Mouse (Mus musculus) ES-Bruce4 (cell line): ENCODE data around the gene Tnfrsf1a. TPM values are rescaled to one million over a fixed set of nuclear protein-coding genes. Genes with fewer than 3 reads are reported as not detected.

Experiments
- H3K27ac ChIP-seq: 2 replicates; pipeline ENCODE4 v1.5.1; 2012; ENCODE audit warnings: low read length, inconsistent platforms; ENCODE audit not compliant: insufficient read depth
- H3K27me3 ChIP-seq: 2 replicates; pipeline ENCODE4 v1.6.1; 2012; ENCODE audit warnings: mild to moderate bottlenecking, low read length, inconsistent platforms; ENCODE audit not compliant: control insufficient read depth, poor library complexity, insufficient read depth, severe bottlenecking
- H3K36me3 ChIP-seq: 2 replicates; pipeline ENCODE4 v1.6.1; 2012; ENCODE audit warnings: inconsistent platforms, mild to moderate bottlenecking, low read length, moderate library complexity; ENCODE audit not compliant: control insufficient read depth, poor library complexity, insufficient read depth, severe bottlenecking
- H3K4me1 ChIP-seq: one replicate; pipeline ENCODE4 v1.8.1; 2011; ENCODE audit warnings: low read length; ENCODE audit not compliant: control insufficient read depth, insufficient read depth
- H3K4me3 ChIP-seq: 2 replicates; pipeline ENCODE4 v1.5.1; 2011; ENCODE audit warnings: low read depth, mild to moderate bottlenecking, low read length
- H3K9ac ChIP-seq: 2 replicates; pipeline ENCODE4 v1.6.1; 2012; ENCODE audit warnings: low read depth, mild to moderate bottlenecking, inconsistent platforms; ENCODE audit not compliant: poor library complexity, severe bottlenecking
- H3K9me3 ChIP-seq: replicated peaks from 2 replicates; pipeline ENCODE4 v1.6.1; 2012; ENCODE audit warnings: mild to moderate bottlenecking, low read length, inconsistent platforms; ENCODE audit not compliant: control insufficient read depth, poor library complexity, insufficient read depth, severe bottlenecking
- CTCF ChIP-seq: IDR thresholded peaks from one replicate; pipeline ENCODE4 v1.8.1; 2011; ENCODE audit warnings: low read depth, low read length
- EP300 ChIP-seq: IDR thresholded peaks from 2 replicates; pipeline ENCODE4 v1.6.1; 2011; ENCODE audit warnings: low read depth, low read length; ENCODE audit not compliant: insufficient read depth
- POLR2A ChIP-seq: IDR thresholded peaks from one replicate; pipeline ENCODE4 v1.8.1; 2011; ENCODE audit warnings: low read length; ENCODE audit not compliant: insufficient read depth
- polyA plus RNA-seq: library from polyadenylated mRNA; stranded (reverse); fragments of >200 nt; gene quantifications from 2 replicates; pipeline ENCODE4 v1.2.4, GENCODE M21; 2011; ENCODE audit warnings: low read depth; ENCODE audit not compliant: missing spikeins, insufficient read depth, insufficient read length

The Tnfrsf1a gene
- polyA plus RNA-seq, 1 experiment, result 13.1 TPM

- H3K36me3 ChIP-seq, result no peaks in the 10 kb centered on the region
- TF ChIP-seq POLR2A (no peak), EP300 (no peak), CTCF (no peak)
Measured at GRCm38 (mm10) chr6:125307091-125307490, 42.1 kb upstream of the Tnfrsf1a start.

GRCm38 (mm10) chr6:125308921-125309320 lies 40.2 kb upstream of the Tnfrsf1a start:
- Histone ChIP-seq H3K4me3 (peak overlapping the region; percentile 51), H3K9ac (no peak overlapping the region), H3K27me3 (no peaks in the 10 kb centered on the region), H3K27ac (no peak overlapping the region), H3K4me1 (peaks cover under 1% of the 10 kb centered on the region), H3K36me3 (no peaks in the 10 kb centered on the region), H3K9me3 (no peaks in the 10 kb centered on the region)
- no peak for TF ChIP-seq CTCF
- no peak for TF ChIP-seq EP300
- no peak for TF ChIP-seq POLR2A

More at GRCm38 (mm10) chr6:125307091-125307490, 42.1 kb upstream of the Tnfrsf1a start:
- no peaks in the 10 kb centered on the region for H3K9me3 ChIP-seq
- H3K9ac ChIP-seq, result no peak overlapping the region
- H3K27me3 ChIP-seq, result no peaks in the 10 kb centered on the region
- H3K27ac ChIP-seq, result no peak overlapping the region
- H3K4me3 ChIP-seq, result no peak overlapping the region
- no peaks in the 10 kb centered on the region for H3K4me1 ChIP-seq

- H3K27ac ChIP-seq, result no peak overlapping the region
- TF ChIP-seq CTCF (no peak), POLR2A (no peak)
- H3K9me3 ChIP-seq, result no peaks in the 10 kb centered on the region
- H3K36me3 ChIP-seq, result no peaks in the 10 kb centered on the region
- peak overlapping the region; percentile 40; the same call in 1 of the 2 replicates for H3K4me3 ChIP-seq
- H3K4me1 ChIP-seq, result peaks cover 5% of the 10 kb centered on the region
- H3K9ac ChIP-seq, result no peak overlapping the region
- no peaks in the 10 kb centered on the region for H3K27me3 ChIP-seq
Measured at GRCm38 (mm10) chr6:125309406-125309805, 39.8 kb upstream of the Tnfrsf1a start.

- H3K9ac ChIP-seq, result no peak overlapping the region
- no peaks in the 10 kb centered on the region for H3K9me3 ChIP-seq
- no peak for TF ChIP-seq CTCF
- no peak for TF ChIP-seq POLR2A
- TF ChIP-seq EP300, result no peak
- peaks cover 5% of the 10 kb centered on the region for H3K4me1 ChIP-seq
- H3K4me3 ChIP-seq, result no peak overlapping the region
- H3K27me3 ChIP-seq, result no peaks in the 10 kb centered on the region
- H3K36me3 ChIP-seq, result no peaks in the 10 kb centered on the region
- H3K27ac ChIP-seq, result no peak overlapping the region
Measured at GRCm38 (mm10) chr6:125312171-125312570, 37.0 kb upstream of the Tnfrsf1a start.

GRCm38 (mm10) chr6:125312581-125313355 lies 36.4 kb upstream of the Tnfrsf1a start:
- Histone ChIP-seq H3K4me1 (peaks cover 5% of the 10 kb centered on the region), H3K4me3 (peak overlapping the region; percentile 27), H3K9me3 (no peaks in the 10 kb centered on the region), H3K36me3 (no peaks in the 10 kb centered on the region), H3K9ac (no peak overlapping the region), H3K27ac (no peak overlapping the region), H3K27me3 (no peaks in the 10 kb centered on the region)
- TF ChIP-seq EP300 (no peak), CTCF (no peak), POLR2A (no peak)

GRCm38 (mm10) chr6:125313546-125314230 lies 35.5 kb upstream of the Tnfrsf1a start, which contains the start of gene Ltbr:
Ltbr (minus strand) TSS chr6:125313885.
- peak within 1 kb of the TSS; percentile 45 for H3K9ac ChIP-seq

More at GRCm38 (mm10) chr6:125313546-125314230, 35.5 kb upstream of the Tnfrsf1a start, which contains the start of gene Ltbr:
- H3K36me3 ChIP-seq, result no peaks in the 10 kb centered on the region
- no peak within 1 kb of the TSS for H3K27ac ChIP-seq
- TF ChIP-seq EP300 (no peak), CTCF (no peak), POLR2A (no peak)
- peaks cover 5% of the 10 kb centered on the region for H3K4me1 ChIP-seq
- H3K9me3 ChIP-seq, result no peaks in the 10 kb centered on the region
- no peaks in the 10 kb centered on the region for H3K27me3 ChIP-seq
- peak within 1 kb of the TSS; percentile 27 for H3K4me3 ChIP-seq
